Mouse (Mus musculus) kidney, embryonic 14.5 days (tissue): ENCODE data around the gene Ugt1a9. TPM values are rescaled to one million over a fixed set of nuclear protein-coding genes. Genes with fewer than 3 reads are reported as not detected.
"Not testable (repeated sequence)": the region's sequence is repeated elsewhere in the genome, so short reads cannot be mapped to it uniquely, and the experiment has no call there.

Experiments
- ATAC-seq: fragments of 200-750 bp; cut with Nextera tagmentation; 2 replicates; pipeline ENCODE4 v1.8.0; 2017; ENCODE audit warnings: moderate number of reproducible peaks, mild to moderate bottlenecking, moderate TSS enrichment, moderate library complexity; ENCODE audit not compliant: low FRiP score, low TSS enrichment
- H3K27ac ChIP-seq: fragments of 300-500 bp; sonication (generic); 2 replicates; pipeline ENCODE4 v1.5.1; 2014; ENCODE audit warnings: low read depth, mild to moderate bottlenecking, low read length, moderate library complexity, mixed read lengths
- H3K27me3 ChIP-seq: fragments of 300-500 bp; sonication (generic); 2 replicates; pipeline ENCODE4 v1.6.1; 2014; ENCODE audit warnings: mild to moderate bottlenecking, low read length; ENCODE audit not compliant: control insufficient read depth, insufficient read depth
- H3K36me3 ChIP-seq: fragments of 300-500 bp; sonication (generic); 2 replicates; pipeline ENCODE4 v1.6.1; 2014; ENCODE audit warnings: low read length, mixed read lengths; ENCODE audit not compliant: control insufficient read depth, insufficient read depth
- H3K4me1 ChIP-seq: fragments of 300-500 bp; sonication (generic); 2 replicates; pipeline ENCODE4 v1.6.1; 2014; ENCODE audit warnings: low read length, mixed read lengths; ENCODE audit not compliant: control insufficient read depth, insufficient read depth
- H3K4me2 ChIP-seq: fragments of 300-500 bp; sonication (generic); replicated peaks from 2 replicates; pipeline ENCODE4 v1.6.1; 2014; ENCODE audit warnings: low read depth, mild to moderate bottlenecking, low read length
- H3K4me3 ChIP-seq: fragments of 300-500 bp; sonication (generic); 2 replicates; pipeline ENCODE4 v1.5.1; 2014; ENCODE audit warnings: mild to moderate bottlenecking, low read length
- H3K9ac ChIP-seq: fragments of 300-500 bp; sonication (generic); 2 replicates; pipeline ENCODE4 v1.6.1; 2014; ENCODE audit warnings: low read depth, mild to moderate bottlenecking, low read length, moderate library complexity
- H3K9me3 ChIP-seq: fragments of 300-500 bp; sonication (generic); 2 replicates; pipeline ENCODE4 v1.6.1; 2016; ENCODE audit warnings: low read length; ENCODE audit not compliant: control insufficient read depth
- WGBS: fragments of 180-500 bp; shearing (Covaris S2); extraction: QIAGEN DNeasy Blood & Tissue Kit; methylation state at CpG from one replicate; pipeline ENCODE4 v1.1.7; 2014; 5-methylcytosine and 5-hydroxymethylcytosine counted together
- polyA plus RNA-seq: library from polyadenylated mRNA; unstranded; fragments of >200 nt; fragmentation: Nextera tagmentation; extraction: Ambion mirVana; gene quantifications from 2 replicates; pipeline ENCODE4 v1.2.1, GENCODE M21; 2014

Gene Ugt1a9
- polyA plus RNA-seq, 1 experiment from 2014 or later, result 2.5 TPM

DNA sequence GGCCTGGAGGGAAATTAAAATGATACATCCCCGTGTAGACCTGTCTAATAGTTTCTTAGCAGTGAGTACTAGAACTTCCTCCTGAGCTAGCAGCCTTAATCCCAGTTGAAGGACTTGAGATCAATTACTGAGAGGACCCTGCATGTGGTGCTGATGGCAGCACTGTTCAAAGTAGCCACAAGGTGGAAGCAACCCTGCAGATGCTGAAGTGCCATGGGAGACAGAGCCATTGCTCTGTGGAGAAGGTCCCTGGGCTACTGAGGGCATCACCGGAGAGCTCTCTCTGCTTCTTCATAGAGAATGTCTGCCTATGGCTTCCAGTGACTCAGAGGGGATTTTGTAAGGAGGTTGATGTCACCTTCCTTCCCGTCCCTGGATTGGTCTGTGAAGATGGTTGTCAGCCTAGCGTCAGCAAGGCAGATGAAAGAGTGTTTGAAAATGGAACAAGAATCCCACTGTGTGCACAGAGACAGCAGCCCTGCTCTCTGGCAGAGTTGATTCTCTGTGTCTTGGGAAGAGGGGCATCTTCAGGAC is 55.3 kb downstream of the Ugt1a9 start:
- WGBS, result 76% methylated on average over 4 of the region's 4 CpGs
- H3K27ac ChIP-seq, result not testable (repeated sequence)

GRCm38 (mm10) chr1:88129091-88129490 is 58.5 kb downstream of the Ugt1a9 start:
- 85% methylated on average over 2 of the region's 2 CpGs for WGBS
- not testable (repeated sequence) for ATAC-seq

More for the DNA sequence above, 55.3 kb downstream of the Ugt1a9 start:
- ATAC-seq, H3K27me3 ChIP-seq, H3K9me3 ChIP-seq, H3K9ac ChIP-seq, H3K4me3 ChIP-seq, H3K4me1 ChIP-seq, H3K4me2 ChIP-seq, H3K36me3 ChIP-seq: not testable (repeated sequence)

GRCm38 (mm10) chr1:88130223-88130622 is 59.6 kb downstream of the Ugt1a9 start:
- not testable (repeated sequence) for H3K4me2 ChIP-seq, H3K4me1 ChIP-seq, H3K27me3 ChIP-seq, H3K9me3 ChIP-seq, H3K9ac ChIP-seq, H3K27ac ChIP-seq, ATAC-seq, H3K36me3 ChIP-seq, H3K4me3 ChIP-seq
- 100% methylated on average over 1 of the region's 1 CpGs for WGBS

More at GRCm38 (mm10) chr1:88129091-88129490, 58.5 kb downstream of the Ugt1a9 start:
- not testable (repeated sequence) for H3K4me2 ChIP-seq, H3K36me3 ChIP-seq, H3K27me3 ChIP-seq, H3K9ac ChIP-seq, H3K27ac ChIP-seq, H3K9me3 ChIP-seq, H3K4me3 ChIP-seq, H3K4me1 ChIP-seq

DNA sequence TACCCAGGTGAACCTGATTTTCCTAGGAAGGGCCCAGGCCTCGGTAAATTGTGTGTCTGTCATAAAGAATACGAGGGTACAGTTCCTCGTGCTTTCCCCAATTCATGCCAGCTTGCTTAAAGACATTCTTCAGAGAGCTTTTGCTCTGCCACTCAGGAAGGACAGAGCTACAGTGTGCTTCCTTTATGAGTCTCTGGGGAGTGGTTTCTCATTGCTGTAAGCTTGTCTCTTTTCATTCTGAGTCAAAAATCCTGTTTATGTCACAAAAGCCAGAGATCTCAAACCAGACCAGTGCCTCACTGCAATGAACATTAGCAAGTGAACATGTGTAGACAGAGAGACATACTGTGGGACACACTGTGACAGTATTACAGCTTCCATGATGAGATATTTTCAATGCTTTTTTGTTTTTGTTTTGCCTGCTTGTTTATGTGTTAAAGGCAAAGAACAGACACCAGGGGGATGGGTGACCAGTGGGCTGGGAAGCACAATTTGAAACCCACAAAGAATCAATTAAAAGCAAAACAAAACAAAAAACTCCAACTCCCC is 63.4 kb downstream of the Ugt1a9 start:
- WGBS, result 48% methylated on average over 3 of the region's 3 CpGs
- Histone ChIP-seq H3K4me1 (peaks cover 8% of the 10 kb centered on the region; the same call in 1 of the 2 replicates), H3K27ac (0 out of 2 replicates have a peak overlapping the region, but pooled peaks have one; percentile 42), H3K4me3 (no peak overlapping the region), H3K27me3 (no peaks in the 10 kb centered on the region), H3K36me3 (no peaks in the 10 kb centered on the region), H3K9me3 (no peaks in the 10 kb centered on the region), H3K4me2 (no peak overlapping the region), H3K9ac (no peak overlapping the region)
- ATAC-seq, result no peak

DNA sequence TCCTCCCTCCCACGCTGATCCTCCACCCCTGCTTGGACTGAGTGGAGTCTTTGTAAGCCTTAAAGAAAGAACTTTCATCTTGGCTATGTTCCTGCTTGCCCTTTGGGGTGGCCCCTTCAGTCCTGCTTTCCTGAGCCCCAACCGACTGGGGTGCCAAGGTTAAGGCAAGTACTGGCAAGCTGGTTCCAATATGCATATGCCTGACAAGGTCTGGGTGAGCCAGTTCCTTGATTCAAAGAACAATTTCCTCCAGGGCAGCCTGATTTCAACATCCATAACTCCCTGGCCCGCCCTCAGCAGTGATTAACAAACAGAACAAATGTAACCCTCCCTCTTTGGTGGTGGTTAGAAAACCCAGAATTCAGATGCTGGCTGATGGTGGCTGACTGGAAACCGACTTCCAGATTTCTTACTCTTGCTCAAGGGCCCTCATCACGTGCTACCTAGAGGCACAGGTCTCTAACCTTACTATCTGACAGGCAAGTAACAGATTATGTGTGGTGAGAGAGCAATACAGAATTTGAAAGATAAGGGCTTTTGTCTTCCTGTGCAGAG is 63.9 kb downstream of the Ugt1a9 start, which contains the start of gene Ugt1a6a:
TSS of gene Ugt1a6a (plus strand) at position 353 of the 555 bp plus-strand sequence.
- 41% methylated on average over 4 of the region's 5 CpGs for WGBS
- not testable (repeated sequence) for H3K4me1 ChIP-seq, H3K9ac ChIP-seq, H3K4me3 ChIP-seq, ATAC-seq, H3K27me3 ChIP-seq, H3K4me2 ChIP-seq, H3K9me3 ChIP-seq, H3K36me3 ChIP-seq
- H3K27ac ChIP-seq, result 0 out of 2 replicates have a peak within 1 kb of the TSS, but pooled peaks have one; percentile 42

GRCm38 (mm10) chr1:88135229-88135904 is 64.8 kb downstream of the Ugt1a9 start:
- H3K9me3 ChIP-seq, result not testable (repeated sequence)

GRCm38 (mm10) chr1:88136646-88137045 is 66.0 kb downstream of the Ugt1a9 start:
- H3K9me3 ChIP-seq, result no peaks in the 10 kb centered on the region
- H3K9ac ChIP-seq, result no peak overlapping the region
- ATAC-seq, result no peak
- no peak overlapping the region for H3K27ac ChIP-seq
- no peak overlapping the region for H3K4me3 ChIP-seq
- H3K4me1 ChIP-seq, result peaks cover 8% of the 10 kb centered on the region; the same call in 1 of the 2 replicates
- H3K4me2 ChIP-seq, result no peak overlapping the region
- H3K27me3 ChIP-seq, result no peaks in the 10 kb centered on the region
- WGBS, result 59% methylated on average over 2 of the region's 2 CpGs
- H3K36me3 ChIP-seq, result no peaks in the 10 kb centered on the region

More at GRCm38 (mm10) chr1:88135229-88135904, 64.8 kb downstream of the Ugt1a9 start:
- not testable (repeated sequence) for H3K4me3 ChIP-seq, H3K27me3 ChIP-seq, H3K36me3 ChIP-seq, H3K9ac ChIP-seq, H3K27ac ChIP-seq, H3K4me2 ChIP-seq, H3K4me1 ChIP-seq, ATAC-seq
- 85% methylated on average over 5 of the region's 6 CpGs for WGBS

GRCm38 (mm10) chr1:88137264-88137663 is 66.7 kb downstream of the Ugt1a9 start:
- H3K4me3 ChIP-seq, result no peak overlapping the region
- no peaks in the 10 kb centered on the region for H3K27me3 ChIP-seq
- H3K4me2 ChIP-seq, result no peak overlapping the region
- WGBS, result 81% methylated on average over 3 of the region's 3 CpGs
- H3K27ac ChIP-seq, result no peak overlapping the region
- H3K9me3 ChIP-seq, result no peaks in the 10 kb centered on the region
- no peak for ATAC-seq
- no peak overlapping the region for H3K9ac ChIP-seq
- H3K36me3 ChIP-seq, result no peaks in the 10 kb centered on the region
- H3K4me1 ChIP-seq, result peaks cover 8% of the 10 kb centered on the region; the same call in 1 of the 2 replicates

GRCm38 (mm10) chr1:88138145-88138544 is 67.5 kb downstream of the Ugt1a9 start:
- no peaks in the 10 kb centered on the region for H3K27me3 ChIP-seq
- H3K9me3 ChIP-seq, result no peaks in the 10 kb centered on the region
- no peak for ATAC-seq
- H3K27ac ChIP-seq, result no peak overlapping the region
- peaks cover 8% of the 10 kb centered on the region; the same call in 1 of the 2 replicates for H3K4me1 ChIP-seq
- 83% methylated on average over 1 of the region's 1 CpGs for WGBS
- no peak overlapping the region for H3K4me3 ChIP-seq
- no peak overlapping the region for H3K9ac ChIP-seq
- H3K36me3 ChIP-seq, result no peaks in the 10 kb centered on the region
- no peak overlapping the region for H3K4me2 ChIP-seq
